Mouse (Mus musculus): ENCODE data around the gene Mpdu1. TPM values are rescaled to one million over a fixed set of nuclear protein-coding genes. Genes with fewer than 3 reads are reported as not detected.
"Not testable (repeated sequence)": the region's sequence is repeated elsewhere in the genome, so short reads cannot be mapped to it uniquely, and the experiment has no call there.

Gene Mpdu1
- 10 to 100 TPM; 47.5 to 58.2 TPM for total RNA-seq (2021)
- long read RNA-seq, experiment 1, transcript Mpdu1-202 (6 exons, 646 nt) = minor isoform, 9 of 40 reads
- long read RNA-seq, experiment 1, transcript Mpdu1-201 (7 exons, 1,321 nt) = major isoform, 26 of 40 reads
- long read RNA-seq, experiment 1, partial matches to known transcripts = 0 of 40 reads
- long read RNA-seq, experiment 1, other reads (novel, unspliced or antisense) = 4 of 40 reads
- long read RNA-seq, experiment 2, transcript Mpdu1-201 (7 exons, 1,321 nt) = major isoform, 16 of 25 reads
- long read RNA-seq, experiment 2, partial matches to known transcripts = 0 of 25 reads
- long read RNA-seq, experiment 2, other reads (novel, unspliced or antisense) = 1 of 25 reads

GRCm38 (mm10) chr11:69662213-69662966 is at the start of gene Mpdu1:
TSS of gene Mpdu1 (minus strand) at chr11:69662642.
- DNase-seq (ENCODE audit: low spot score in 2 of 2) = peak; percentile 84 to 93

GRCm38 (mm10) chr11:69711082-69711481 is 48.6 kb upstream of the Mpdu1 start:
- DNase-seq (ENCODE audit: low spot score in 2 of 2) = no peak

GRCm38 (mm10) chr11:69710470-69710869 is 48.0 kb upstream of the Mpdu1 start:
- no peak for DNase-seq (ENCODE audit: low spot score in 2 of 2)

- no peak for DNase-seq (ENCODE audit: low spot score in 2 of 2)
These were observed 47.4 kb upstream of the Mpdu1 start for GRCm38 (mm10) chr11:69709554-69710446.

GRCm38 (mm10) chr11:69708614-69709265 is 46.3 kb upstream of the Mpdu1 start:
- DNase-seq (ENCODE audit: low spot score in 2 of 2) = no peak

- DNase-seq (ENCODE audit: low spot score in 2 of 2) = no peak
These were observed 45.5 kb upstream of the Mpdu1 start for GRCm38 (mm10) chr11:69707873-69708381.

GRCm38 (mm10) chr11:69707480-69707847 is 45.0 kb upstream of the Mpdu1 start:
- DNase-seq (ENCODE audit: low spot score in 2 of 2) = no peak

- peak; percentile 36 to 38 for DNase-seq (ENCODE audit: low spot score in 2 of 2)
These were observed 44.5 kb upstream of the Mpdu1 start for GRCm38 (mm10) chr11:69706775-69707479.

GRCm38 (mm10) chr11:69704613-69705010 is 42.2 kb upstream of the Mpdu1 start:
- no peak for DNase-seq (ENCODE audit: low spot score in 2 of 2)

GRCm38 (mm10) chr11:69703814-69704612 is 41.6 kb upstream of the Mpdu1 start:
- no peak for DNase-seq (ENCODE audit: low spot score in 2 of 2)

GRCm38 (mm10) chr11:69703381-69703780 is 40.9 kb upstream of the Mpdu1 start:
- not testable (repeated sequence) for DNase-seq (ENCODE audit: low spot score in 2 of 2)

GRCm38 (mm10) chr11:69702886-69703285 is 40.4 kb upstream of the Mpdu1 start:
- DNase-seq (ENCODE audit: low spot score in 2 of 2) = not testable (repeated sequence)

- no peak for DNase-seq (ENCODE audit: low spot score in 2 of 2)
These were observed 37.2 kb upstream of the Mpdu1 start for GRCm38 (mm10) chr11:69699595-69699994.

GRCm38 (mm10) chr11:69698574-69698973 is 36.1 kb upstream of the Mpdu1 start:
- DNase-seq (ENCODE audit: low spot score in 2 of 2) = no peak

- no peak for DNase-seq (ENCODE audit: low spot score in 2 of 2)
These were observed 35.0 kb upstream of the Mpdu1 start for GRCm38 (mm10) chr11:69697396-69697795.

- DNase-seq (ENCODE audit: low spot score in 2 of 2) = peak; percentile 45 to 53
These were observed 33.1 kb upstream of the Mpdu1 start, which contains the start of the genes Tnfsf12 and Tnfsfm13 for GRCm38 (mm10) chr11:69695361-69696181. TSS of gene Tnfsf12 (minus strand) at chr11:69695849. TSS of gene Tnfsfm13 (minus strand) at chr11:69696098.

GRCm38 (mm10) chr11:69695046-69695360 is 32.6 kb upstream of the Mpdu1 start:
- DNase-seq (ENCODE audit: low spot score in 2 of 2) = no peak

GRCm38 (mm10) chr11:69693421-69693965 is 31.1 kb upstream of the Mpdu1 start:
- no peak for DNase-seq (ENCODE audit: low spot score in 2 of 2)

Measured in left cerebral cortex, adult 18-20 months (tissue).